Mouse (Mus musculus) kidney, postnatal 0 days (tissue): ENCODE results near the gene 1190005I06Rik. TPM values are rescaled to one million over a fixed set of nuclear protein-coding genes. Genes with fewer than 3 reads are reported as not detected.

ENCODE experiments used
- ATAC-seq: fragments of 200-750 bp; cut with Nextera tagmentation; replicated peaks from 2 replicates; pipeline ENCODE4 v1.8.0; 2017; ENCODE audit warnings: low read depth, moderate number of reproducible peaks, moderate TSS enrichment, moderate library complexity; ENCODE audit not compliant: low FRiP score
- DNase-seq: peaks from one replicate; pipeline ENCODE4 v3.0.0-alpha.2; 2016; ENCODE audit warnings: low spot score
- H3K27ac ChIP-seq: fragments of 300-500 bp; sonication (generic); 2 replicates; pipeline ENCODE4 v1.5.1; 2014; ENCODE audit warnings: mild to moderate bottlenecking
- H3K27me3 ChIP-seq: fragments of 300-500 bp; sonication (generic); 2 replicates; pipeline ENCODE4 v1.6.1; 2014; ENCODE audit warnings: low read length, mixed read lengths; ENCODE audit not compliant: insufficient read depth
- H3K36me3 ChIP-seq: fragments of 300-500 bp; sonication (generic); 2 replicates; pipeline ENCODE4 v1.6.1; 2014; ENCODE audit warnings: low read length, mixed read lengths; ENCODE audit not compliant: insufficient read depth
- H3K4me1 ChIP-seq: fragments of 300-500 bp; sonication (generic); replicated peaks from 2 replicates; pipeline ENCODE4 v1.6.1; 2014; ENCODE audit warnings: antibody characterized with exemption, low read length, mixed read lengths; ENCODE audit not compliant: insufficient read depth
- H3K4me2 ChIP-seq: fragments of 300-500 bp; sonication (generic); 2 replicates; pipeline ENCODE4 v1.6.1; 2014; ENCODE audit warnings: mild to moderate bottlenecking, low read length, moderate library complexity, mixed read lengths
- H3K4me3 ChIP-seq: fragments of 300-500 bp; sonication (generic); replicated peaks from 2 replicates; pipeline ENCODE4 v1.5.1; 2014; ENCODE audit warnings: low read depth, low read length
- H3K9ac ChIP-seq: fragments of 300-500 bp; sonication (generic); 2 replicates; pipeline ENCODE4 v1.6.1; 2014; ENCODE audit warnings: low read depth, low read length
- H3K9me3 ChIP-seq: fragments of 300-500 bp; sonication (generic); replicated peaks from 2 replicates; pipeline ENCODE4 v1.6.1; 2016; ENCODE audit warnings: low read length, inconsistent platforms, mixed read lengths
- CTCF ChIP-seq: IDR thresholded peaks from 2 replicates; pipeline ENCODE4 v1.5.1; 2016; ENCODE audit warnings: antibody characterized with exemption, low read depth, mild to moderate bottlenecking, moderate library complexity
- WGBS: fragments of 180-500 bp; shearing (Covaris S2); extraction: QIAGEN DNeasy Blood & Tissue Kit; methylation state at CpG from one replicate; pipeline ENCODE4 v1.1.7; 2014; 5-methylcytosine and 5-hydroxymethylcytosine counted together
- polyA plus RNA-seq: library from polyadenylated mRNA; unstranded; fragments of >200 nt; fragmentation: Nextera tagmentation; extraction: Ambion mirVana; gene quantifications from 2 replicates; pipeline ENCODE4 v1.2.1, GENCODE M21; 2015

Gene 1190005I06Rik
- polyA plus RNA-seq, 1 experiment from 2014 or later, result 2.6 TPM

GRCm38 (mm10) chr8:120634329-120634839 lies 13.0 kb downstream of the 1190005I06Rik start:
- Histone ChIP-seq H3K36me3 (no peaks in the 10 kb centered on the region), H3K4me2 (peak overlapping the region; percentile 96), H3K9ac (peak overlapping the region; percentile 46), H3K4me1 (peaks cover 8% of the 10 kb centered on the region), H3K4me3 (peak overlapping the region; percentile 53), H3K27ac (no peak overlapping the region), H3K27me3 (no peaks in the 10 kb centered on the region), H3K9me3 (no peaks in the 10 kb centered on the region)
- DNase-seq (peak; percentile 33), ATAC-seq (peak; percentile 66)
- under 1% methylated on average over 38 of the region's 42 CpGs for WGBS
- TF ChIP-seq CTCF, result no peak

GRCm38 (mm10) chr8:120633665-120634271 lies 13.7 kb downstream of the 1190005I06Rik start:
- DNase-seq, result peak; percentile 5
- H3K36me3 ChIP-seq, result no peaks in the 10 kb centered on the region
- peak overlapping the region; percentile 96 for H3K4me2 ChIP-seq
- no peak overlapping the region for H3K27ac ChIP-seq
- H3K27me3 ChIP-seq, result no peaks in the 10 kb centered on the region
- ATAC-seq, result peak; percentile 22; the same call in 1 of the 2 replicates
- peak overlapping the region; percentile 53 for H3K4me3 ChIP-seq
- H3K9ac ChIP-seq, result peak overlapping the region; percentile 46
- H3K4me1 ChIP-seq, result peaks cover 8% of the 10 kb centered on the region
- 2% methylated on average over 44 of the region's 44 CpGs for WGBS
- TF ChIP-seq CTCF, result no peak
- H3K9me3 ChIP-seq, result no peaks in the 10 kb centered on the region

- no peak for ATAC-seq
- H3K4me3 ChIP-seq, result no peak overlapping the region
- H3K9me3 ChIP-seq, result no peaks in the 10 kb centered on the region
- peak overlapping the region; percentile 96 for H3K4me2 ChIP-seq
- no peak for TF ChIP-seq CTCF
- 45% methylated on average over 17 of the region's 17 CpGs for WGBS
- no peak for DNase-seq
- no peaks in the 10 kb centered on the region for H3K27me3 ChIP-seq
- H3K4me1 ChIP-seq, result peaks cover 8% of the 10 kb centered on the region
- no peaks in the 10 kb centered on the region for H3K36me3 ChIP-seq
- no peak overlapping the region for H3K27ac ChIP-seq
- no peak overlapping the region for H3K9ac ChIP-seq
Observed at GRCm38 (mm10) chr8:120632969-120633664, 14.3 kb downstream of the 1190005I06Rik start.

DNA sequence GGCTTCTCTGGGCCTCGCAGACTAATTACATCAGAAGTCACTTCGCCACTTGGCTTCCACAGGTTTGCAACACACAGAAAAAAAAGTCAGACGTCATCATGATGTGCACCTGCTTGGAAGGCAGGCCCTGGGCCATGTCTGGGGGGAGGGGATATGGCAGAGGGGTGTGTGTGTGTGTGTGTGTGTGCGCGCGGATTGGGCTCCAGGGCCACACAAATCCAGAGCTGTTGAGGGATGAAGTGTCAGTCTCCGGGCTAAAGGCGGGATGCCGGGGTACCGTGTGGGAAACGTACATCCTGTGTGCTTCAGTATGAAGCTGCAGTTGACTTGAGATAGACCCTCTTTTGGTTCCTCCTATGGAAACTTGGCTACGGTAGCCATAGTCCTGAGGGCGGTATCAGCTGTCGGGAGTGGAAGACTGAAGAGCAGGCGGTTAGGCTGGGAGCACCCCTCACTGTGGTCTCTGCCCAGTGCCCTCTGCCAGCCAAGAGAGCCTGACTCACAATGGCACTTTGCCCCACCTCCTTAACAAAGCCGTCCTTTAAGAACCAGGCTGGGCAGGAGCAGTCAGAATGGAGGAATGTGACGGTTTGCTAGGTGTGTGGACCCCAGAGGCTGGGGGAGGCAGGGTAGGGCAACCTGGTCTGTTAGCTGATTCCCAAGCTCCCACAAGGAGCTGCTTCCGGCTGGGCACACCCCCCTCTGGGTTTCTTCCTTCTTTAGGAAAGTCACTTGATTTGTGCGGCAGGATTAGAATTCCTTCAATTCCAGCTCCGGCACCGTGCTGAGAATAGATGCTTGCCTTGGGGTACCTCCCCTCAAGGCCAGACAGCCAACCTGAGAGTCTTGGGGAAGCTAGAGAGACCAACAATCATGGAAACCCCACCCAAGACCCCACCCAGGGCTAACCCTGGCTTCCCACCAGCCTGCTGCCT lies 15.7 kb downstream of the 1190005I06Rik start:
- no peak overlapping the region for H3K9ac ChIP-seq
- no peak overlapping the region for H3K4me3 ChIP-seq
- TF ChIP-seq CTCF, result no peak
- DNase-seq (no peak), ATAC-seq (no peak)
- peaks cover 8% of the 10 kb centered on the region for H3K4me1 ChIP-seq
- H3K9me3 ChIP-seq, result no peaks in the 10 kb centered on the region
- WGBS, result 83% methylated on average over 21 of the region's 21 CpGs
- no peak overlapping the region for H3K4me2 ChIP-seq
- no peaks in the 10 kb centered on the region for H3K27me3 ChIP-seq
- H3K36me3 ChIP-seq, result no peaks in the 10 kb centered on the region
- no peak overlapping the region for H3K27ac ChIP-seq

- no peak overlapping the region for H3K9ac ChIP-seq
- no peak overlapping the region for H3K4me2 ChIP-seq
- DNase-seq (no peak), ATAC-seq (no peak)
- no peak overlapping the region for H3K4me3 ChIP-seq
- H3K9me3 ChIP-seq, result no peaks in the 10 kb centered on the region
- peaks cover 8% of the 10 kb centered on the region for H3K4me1 ChIP-seq
- TF ChIP-seq CTCF, result no peak
- H3K27ac ChIP-seq, result no peak overlapping the region
- no peaks in the 10 kb centered on the region for H3K36me3 ChIP-seq
- H3K27me3 ChIP-seq, result no peaks in the 10 kb centered on the region
- WGBS, result 48% methylated on average over 6 of the region's 6 CpGs
Observed at GRCm38 (mm10) chr8:120630848-120631247, 16.6 kb downstream of the 1190005I06Rik start.

GRCm38 (mm10) chr8:120630031-120630430 lies 17.4 kb downstream of the 1190005I06Rik start:
- ATAC-seq, result no peak
- 59% methylated on average over 5 of the region's 5 CpGs for WGBS
- no peak overlapping the region for H3K4me3 ChIP-seq
- no peak overlapping the region for H3K4me2 ChIP-seq
- no peak for TF ChIP-seq CTCF
- no peaks in the 10 kb centered on the region for H3K27me3 ChIP-seq
- no peaks in the 10 kb centered on the region for H3K36me3 ChIP-seq
- no peak overlapping the region for H3K9ac ChIP-seq
- no peak overlapping the region for H3K27ac ChIP-seq
- no peak for DNase-seq
- peaks cover 8% of the 10 kb centered on the region for H3K4me1 ChIP-seq
- no peaks in the 10 kb centered on the region for H3K9me3 ChIP-seq
